Mouse (Mus musculus) retina, adult 2 months (tissue): ENCODE data around the gene Kif23.

ENCODE experiments used
- DNase-seq: peaks from one replicate; pipeline ENCODE4 v3.0.0-alpha.2; 2012; ENCODE audit warnings: low read depth, low spot score

Gene Kif23

GRCm38 (mm10) chr9:61906912-61907311 is 39.7 kb downstream of the Kif23 start:
- DNase-seq, result no peak

DNA sequence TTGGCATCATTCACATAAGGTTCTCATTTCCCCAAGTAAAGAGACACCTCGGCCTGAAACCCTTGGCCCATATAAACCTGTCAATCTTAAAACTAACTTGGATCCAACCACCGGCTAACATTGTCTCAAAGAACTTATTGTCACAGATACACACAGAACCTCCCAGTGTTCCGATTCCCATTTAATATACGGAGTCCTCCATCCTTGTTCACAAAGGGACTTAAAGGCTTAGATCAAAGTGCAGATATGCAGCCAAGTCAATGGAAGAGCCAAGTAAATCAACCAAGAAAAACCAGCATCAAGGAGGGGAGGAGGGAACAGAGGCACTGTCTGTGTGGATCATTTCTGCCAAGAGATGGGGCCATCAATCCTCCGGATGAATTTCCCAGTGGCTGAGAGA is 41.0 kb downstream of the Kif23 start:
- no peak for DNase-seq

- DNase-seq, result no peak
These were observed 42.4 kb downstream of the Kif23 start for GRCm38 (mm10) chr9:61904201-61904600.

- DNase-seq, result no peak
These were observed 44.1 kb downstream of the Kif23 start for GRCm38 (mm10) chr9:61902445-61902844.

DNA sequence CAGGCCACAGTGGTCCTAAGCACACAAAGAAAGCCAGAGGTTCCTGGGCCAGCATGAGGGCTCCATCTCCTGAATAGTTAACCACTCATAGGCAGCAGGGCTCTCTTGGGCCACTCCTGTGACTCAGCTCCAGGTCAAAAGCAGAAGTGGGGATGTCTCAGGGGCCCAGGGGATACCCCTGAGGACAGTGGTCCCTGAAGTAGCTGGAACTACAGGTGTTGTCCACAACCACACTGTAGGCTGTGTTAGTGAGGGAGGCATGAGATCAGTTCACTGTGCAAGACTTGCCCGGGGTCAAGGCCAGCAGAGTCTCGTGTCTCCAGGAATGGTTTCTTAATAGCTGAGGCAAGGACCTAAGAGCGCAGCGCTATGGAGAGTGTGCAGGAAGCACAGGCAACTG is 45.0 kb downstream of the Kif23 start:
- no peak for DNase-seq

- no peak for DNase-seq
These were observed 46.8 kb downstream of the Kif23 start for GRCm38 (mm10) chr9:61899804-61900203.

- peak; percentile 40 for DNase-seq
These were observed 48.2 kb downstream of the Kif23 start for GRCm38 (mm10) chr9:61898401-61898800.

DNA sequence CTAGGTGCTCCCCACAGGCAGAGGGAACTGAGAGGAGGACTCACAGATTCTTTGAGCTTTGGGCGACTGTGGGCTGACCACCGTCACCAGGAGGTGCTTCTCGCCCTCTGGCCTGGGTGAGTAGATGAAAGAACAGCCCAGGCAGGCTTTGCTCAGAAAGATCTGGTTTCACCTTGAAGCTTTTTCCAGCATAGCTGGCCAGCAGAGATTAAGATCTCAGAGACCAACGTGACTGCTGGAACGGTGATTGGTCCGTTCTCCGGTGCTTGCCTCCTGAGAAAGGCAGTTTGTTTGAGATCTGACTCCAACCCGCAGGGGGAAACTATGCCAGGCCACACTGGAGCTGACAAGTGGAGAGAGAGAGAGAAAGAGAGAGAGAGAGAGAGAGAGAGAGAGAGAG is 51.6 kb downstream of the Kif23 start:
- no peak for DNase-seq

DNA sequence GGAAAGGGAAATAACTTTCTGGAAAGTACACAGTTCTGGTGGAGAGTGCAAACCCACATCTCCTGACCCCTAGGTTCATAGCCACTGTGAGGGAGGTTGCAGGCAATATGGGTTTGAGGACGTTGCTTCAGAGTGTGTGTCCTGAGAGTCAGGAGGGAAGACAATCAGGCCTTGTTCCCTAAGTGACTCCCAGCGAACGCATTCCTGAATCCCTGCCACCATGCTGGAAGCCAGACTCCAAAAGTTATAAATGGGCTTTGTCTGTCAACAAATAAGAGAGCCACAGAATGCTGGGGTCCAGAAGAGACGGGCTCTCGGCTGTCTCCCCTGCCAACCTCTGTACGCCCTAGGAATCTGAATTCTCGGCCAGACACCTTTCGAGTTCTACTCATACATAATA is 56.7 kb downstream of the Kif23 start:
- DNase-seq, result no peak

GRCm38 (mm10) chr9:61887661-61888379 is 58.8 kb downstream of the Kif23 start:
- DNase-seq, result no peak

DNA sequence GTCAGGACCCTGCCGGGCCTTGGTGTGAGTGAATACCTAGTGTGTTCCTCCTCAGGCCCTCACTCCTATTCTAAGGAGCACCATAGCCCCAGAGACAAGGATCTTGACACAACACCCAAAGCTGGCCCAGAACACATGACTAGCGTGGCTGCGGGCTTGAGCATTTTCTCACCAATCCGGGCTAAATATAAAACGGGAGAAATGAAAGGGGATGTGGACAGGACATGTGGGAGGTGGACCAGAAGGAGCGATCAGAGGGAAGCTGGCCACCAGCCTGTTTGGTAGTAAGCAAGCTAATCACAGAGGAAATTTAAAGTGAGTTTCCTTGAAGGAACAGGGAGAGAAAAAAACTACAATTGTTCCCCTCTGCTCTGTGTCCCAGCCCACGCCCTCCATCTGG is 60.6 kb downstream of the Kif23 start:
- DNase-seq, result no peak

DNA sequence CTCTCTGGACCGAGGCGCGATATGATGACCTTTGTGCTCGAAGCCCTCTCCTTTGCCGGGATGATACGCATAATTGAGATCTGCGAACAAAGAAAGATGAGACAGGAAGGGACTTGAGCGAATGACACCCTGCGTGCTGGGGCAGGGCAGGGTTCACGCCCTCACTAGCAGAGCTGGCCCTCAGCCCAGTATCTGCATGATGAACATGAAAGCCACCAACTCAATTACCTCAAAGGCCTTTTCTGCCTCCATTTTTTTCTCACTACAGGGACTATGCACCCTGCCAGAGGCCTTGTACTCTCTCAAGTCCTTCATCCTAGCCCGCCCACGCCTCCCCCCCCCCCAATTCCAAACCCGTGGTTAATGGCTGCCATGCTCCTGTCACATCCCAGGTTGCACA is 61.6 kb downstream of the Kif23 start:
- DNase-seq, result no peak

GRCm38 (mm10) chr9:61884375-61884774 is 62.2 kb downstream of the Kif23 start:
- no peak for DNase-seq

DNA sequence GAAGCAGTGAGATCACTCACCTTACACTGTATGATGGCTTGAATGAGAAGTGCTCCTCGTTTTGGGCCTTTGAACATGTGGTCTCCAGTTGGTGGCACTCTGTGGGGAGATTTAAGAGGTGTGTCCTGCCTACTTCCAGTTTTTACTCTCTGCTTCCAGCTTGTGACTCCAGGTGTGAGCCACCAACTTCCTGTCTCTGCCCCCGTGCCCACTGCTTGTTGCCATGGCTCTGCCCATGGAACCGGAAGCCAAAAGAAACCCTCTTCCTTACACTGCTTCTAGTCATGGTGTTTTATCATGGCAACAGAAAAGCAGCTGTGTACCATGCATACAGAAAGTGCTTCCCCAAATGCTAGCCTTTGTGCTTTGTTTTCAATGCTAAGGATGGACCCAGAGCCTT is 64.4 kb downstream of the Kif23 start:
- no peak for DNase-seq

DNA sequence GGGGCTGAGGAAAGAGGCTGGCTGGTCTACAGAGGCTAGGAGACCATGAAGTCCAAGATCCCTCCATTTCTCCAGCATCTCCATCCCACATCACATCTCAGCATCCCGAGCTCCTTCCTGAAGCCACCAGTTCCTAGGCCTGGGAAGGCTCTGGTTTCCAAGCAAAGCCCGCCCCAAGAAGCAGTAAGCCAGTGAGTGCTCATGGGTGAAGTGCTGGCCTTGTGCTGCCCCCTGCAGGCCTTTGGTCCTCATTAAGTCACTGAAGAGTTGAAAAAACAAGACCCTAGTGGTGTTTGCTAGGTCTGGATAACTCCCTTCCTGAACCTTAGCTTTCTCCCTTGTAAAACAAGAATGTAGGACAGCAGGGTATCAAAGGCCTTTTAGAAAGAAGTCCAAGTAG is 67.7 kb downstream of the Kif23 start:
- DNase-seq, result no peak

- no peak for DNase-seq
These were observed 69.0 kb downstream of the Kif23 start for GRCm38 (mm10) chr9:61877373-61878112.

DNA sequence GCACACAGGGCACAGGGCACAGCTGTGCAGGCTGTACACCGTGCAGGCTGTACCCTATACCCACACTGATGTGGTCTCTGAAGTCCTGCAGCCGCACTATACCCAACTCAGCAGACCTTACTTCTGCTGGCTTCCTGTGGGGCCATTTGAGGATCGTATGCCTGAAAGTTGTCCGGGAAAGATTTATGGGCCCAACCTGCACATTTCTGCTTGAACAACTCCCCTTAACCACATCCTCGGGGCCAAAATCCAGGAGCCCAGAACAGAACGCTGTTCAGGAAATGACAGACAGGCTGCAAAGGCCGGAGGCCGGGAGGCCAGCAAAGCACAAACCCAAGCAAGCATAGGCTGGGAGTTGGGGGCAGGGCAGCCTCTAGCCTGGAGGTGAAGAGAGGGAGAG is 73.2 kb downstream of the Kif23 start:
- DNase-seq, result no peak

DNA sequence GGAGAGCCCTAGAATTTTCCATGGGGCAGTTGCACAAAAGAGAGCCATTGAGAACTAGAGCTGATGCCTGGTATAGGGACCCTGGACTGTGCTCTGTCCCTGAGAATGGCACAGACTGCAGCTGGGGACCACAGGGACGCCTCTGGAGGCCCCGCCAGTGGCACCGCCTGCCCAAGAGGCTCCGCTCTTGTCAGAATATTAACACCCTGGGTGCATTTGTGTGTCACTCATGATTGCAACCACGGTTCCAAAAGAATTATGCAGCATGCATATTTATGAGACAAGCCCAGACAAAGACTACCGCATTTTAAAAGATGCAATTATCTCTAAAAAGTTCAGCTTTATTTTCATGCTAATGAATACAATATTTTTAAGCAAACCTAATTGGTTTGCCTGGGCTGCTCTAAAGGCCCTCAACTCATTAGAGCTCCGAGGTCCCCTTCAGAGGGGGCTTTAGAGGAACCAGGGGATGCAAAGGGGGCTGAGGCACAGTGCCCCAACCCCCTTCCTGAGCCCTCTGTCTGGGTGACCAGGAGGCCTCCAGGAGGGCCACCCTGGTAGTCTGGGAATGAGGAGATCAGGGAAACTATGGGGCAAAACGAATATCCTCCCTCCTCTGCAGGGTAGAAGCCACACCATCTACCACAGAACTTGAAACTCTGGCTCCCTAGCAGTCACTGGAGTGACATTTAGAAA is 74.2 kb downstream of the Kif23 start:
- no peak for DNase-seq

GRCm38 (mm10) chr9:61871839-61872238 is 74.7 kb downstream of the Kif23 start:
- DNase-seq, result no peak

DNA sequence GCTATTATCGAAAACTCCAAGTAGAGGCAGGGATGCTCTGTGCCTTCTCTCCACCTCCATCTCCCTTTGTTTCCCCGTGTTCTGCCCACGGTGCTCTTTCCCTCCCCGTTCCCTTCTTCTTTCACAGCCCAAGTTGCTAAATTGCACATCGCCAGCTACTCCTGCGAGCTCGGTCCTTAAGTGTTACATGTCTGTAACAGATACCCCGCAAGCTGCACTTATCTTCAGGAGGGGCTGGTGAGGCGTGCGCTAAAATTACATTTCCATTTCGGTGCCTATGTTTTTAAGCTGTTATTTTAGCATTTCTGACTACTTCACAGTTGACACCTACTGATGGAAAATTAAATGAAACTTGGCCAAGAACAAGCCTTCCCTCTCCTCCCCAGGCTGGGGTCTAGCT is 78.9 kb downstream of the Kif23 start:
- DNase-seq, result no peak
